Mouse (Mus musculus) ES-Bruce4 (cell line): ENCODE results near the gene Cntn5.

ENCODE experiments used
- CTCF ChIP-seq: IDR thresholded peaks from one replicate; pipeline ENCODE4 v1.8.1; 2011; ENCODE audit warnings: low read depth, low read length
- EP300 ChIP-seq: IDR thresholded peaks from 2 replicates; pipeline ENCODE4 v1.6.1; 2011; ENCODE audit warnings: low read depth, low read length; ENCODE audit not compliant: insufficient read depth
- POLR2A ChIP-seq: IDR thresholded peaks from one replicate; pipeline ENCODE4 v1.8.1; 2011; ENCODE audit warnings: low read length; ENCODE audit not compliant: insufficient read depth

DNA sequence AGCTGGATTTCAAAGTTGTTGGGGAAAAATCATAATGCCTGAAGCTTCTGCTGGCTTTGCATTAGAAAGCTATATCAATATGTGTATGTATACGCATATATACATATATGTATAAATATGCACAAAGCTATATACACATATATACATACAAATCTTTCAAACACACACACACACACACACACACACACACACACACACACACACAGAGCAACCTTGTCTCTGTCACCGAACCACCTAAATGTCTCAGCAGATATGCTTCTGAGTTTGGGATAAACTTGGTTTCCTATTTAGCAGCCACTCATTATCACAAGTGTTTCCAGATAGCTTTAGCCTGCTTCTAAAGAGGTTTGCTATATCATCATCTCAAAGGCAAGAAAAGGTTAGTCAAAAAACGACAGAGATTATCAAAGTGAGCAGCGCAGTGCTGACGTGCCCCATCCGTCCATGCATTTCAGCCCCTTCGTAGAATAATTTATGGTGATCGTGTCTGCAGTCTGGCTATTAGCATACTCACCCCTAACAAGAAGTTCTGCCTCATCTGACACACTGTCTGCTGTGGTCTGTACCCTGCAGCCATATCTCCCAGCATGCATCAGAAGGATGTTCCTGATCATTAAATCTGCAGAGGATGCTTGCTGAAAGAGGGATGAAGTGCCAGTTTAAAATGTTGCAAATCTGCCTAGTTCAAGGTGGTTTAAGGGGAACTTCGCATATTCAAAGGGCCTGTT, 1123.3 kb downstream of the Cntn5 start:
- TF ChIP-seq POLR2A (no peak), CTCF (no peak), EP300 (no peak)
